Mouse (Mus musculus) kidney, adult 9 months (tissue): Measurements from ENCODE around the gene Olfr169.
A peak's percentile ranks its signal among the peaks of the same experiment; 100 is the strongest.
"Not testable (repeated sequence)": the region's sequence is repeated elsewhere in the genome, so short reads cannot be mapped to it uniquely, and the experiment has no call there.

Experiments used
- DNase-seq: peaks from one replicate; pipeline ENCODE4 v3.0.0; 2022

The Olfr169 gene

GRCm38 (mm10) chr16:19571709-19572108, at the start of gene Olfr169:
TSS of gene Olfr169 (minus strand) at chr16:19571809.
- DNase-seq, result not testable (repeated sequence)

DNA sequence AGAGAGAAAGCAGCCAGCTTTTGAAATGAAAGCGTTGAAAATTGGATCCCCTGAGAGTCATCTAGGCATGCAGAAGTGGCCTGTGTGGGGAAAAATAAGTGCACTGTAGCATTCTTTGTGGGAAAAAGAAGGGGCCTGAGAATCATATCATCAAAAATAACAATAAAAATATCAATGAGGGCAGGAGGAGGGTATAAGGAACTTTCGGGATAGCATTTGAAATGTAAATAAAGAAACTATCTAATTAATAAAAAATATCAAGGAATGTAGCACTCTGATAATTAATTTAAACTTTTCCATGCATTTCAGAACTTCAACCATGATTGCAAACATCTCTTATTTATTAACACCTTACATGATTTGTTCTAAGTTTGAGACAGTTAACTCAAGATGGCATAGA, 40.2 kb upstream of the Olfr169 start, which contains the start of gene Olfr170:
Gene Olfr170, minus strand, starts transcription at position 101 of the 400 bp plus-strand sequence.
- DNase-seq, result not testable (repeated sequence)

- DNase-seq, result no peak
These were observed 31.6 kb upstream of the Olfr169 start for GRCm38 (mm10) chr16:19603166-19603565.

DNA sequence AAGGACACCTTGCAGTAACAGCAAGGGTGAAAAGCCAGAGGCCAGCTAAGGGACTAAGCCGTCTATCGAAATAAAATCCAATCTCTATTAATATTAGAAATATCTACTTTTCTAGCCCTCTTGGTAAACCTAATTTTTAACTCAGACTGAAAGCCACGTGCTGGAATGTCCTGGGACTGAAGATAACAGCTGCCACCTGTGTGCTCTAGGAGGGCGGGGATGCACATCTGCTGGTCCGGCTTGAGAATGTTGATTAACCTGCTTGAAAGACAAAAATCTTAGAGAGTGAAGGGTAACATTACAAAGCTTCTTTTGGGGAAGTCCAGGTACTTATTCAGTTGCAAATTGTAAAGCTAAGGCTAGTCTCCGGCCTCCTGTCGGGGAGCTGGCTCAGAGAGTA, 18.2 kb downstream of the Olfr169 start:
- not testable (repeated sequence) for DNase-seq

DNA sequence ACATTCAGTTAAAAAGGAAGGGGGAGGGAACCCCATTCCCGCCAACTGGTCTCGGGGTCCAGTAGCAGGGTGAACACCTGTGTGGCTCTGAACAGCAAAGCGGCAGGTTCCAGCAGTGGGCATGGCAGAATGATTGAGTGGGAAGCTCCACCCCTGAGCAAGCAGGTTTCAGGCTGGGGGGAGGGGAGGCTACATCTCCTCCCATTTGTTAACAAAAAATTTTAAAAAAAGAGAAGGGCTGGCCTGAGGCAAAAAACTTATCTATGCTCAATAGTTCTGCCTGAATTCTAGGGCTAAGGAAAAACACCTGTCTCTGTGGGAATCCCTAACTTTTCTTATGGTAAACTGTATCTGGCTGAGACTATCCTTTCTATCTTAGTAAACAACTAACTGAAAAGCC, 19.4 kb downstream of the Olfr169 start:
- DNase-seq, result peak; percentile 51

GRCm38 (mm10) chr16:19535455-19535854, 36.2 kb downstream of the Olfr169 start, which contains the start of gene Olfr168:
TSS of gene Olfr168 (minus strand) at chr16:19535555.
- DNase-seq, result no peak

DNA sequence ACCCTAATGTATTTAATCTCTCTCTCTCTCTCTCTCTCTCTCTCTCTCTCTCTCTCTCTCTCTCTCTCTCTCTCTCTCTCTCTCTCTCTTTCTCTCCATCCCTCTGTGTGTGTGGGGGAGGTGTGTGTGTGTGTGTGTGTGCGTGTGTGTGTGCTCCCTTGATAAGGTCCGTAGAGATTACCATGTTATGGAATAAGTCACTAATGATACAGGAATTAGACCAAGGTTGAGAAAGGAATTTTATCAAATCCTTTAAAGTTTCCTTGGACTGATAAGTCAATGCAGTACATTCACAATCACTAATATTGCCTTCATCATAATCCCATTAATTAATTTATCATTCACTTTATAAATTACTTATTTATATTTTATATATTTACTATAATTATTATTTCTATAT, 49.4 kb downstream of the Olfr169 start, which contains the start of gene Olfr167:
Gene Olfr167, minus strand, starts transcription at position 101 of the 400 bp plus-strand sequence.
- DNase-seq, result no peak
